Mouse (Mus musculus): Measurements from ENCODE around the gene Exo1.

The Exo1 gene

GRCm38 (mm10) chr1:175880453-175881296, at the start of gene Exo1:
Exo1 (plus strand) TSS chr1:175880581.
- peak; percentile 84 for DNase-seq (ENCODE audit: low read depth, low spot score)

- no peak for DNase-seq (ENCODE audit: low read depth, low spot score)
Observed at GRCm38 (mm10) chr1:175855515-175855914, 24.9 kb upstream of the Exo1 start.

- DNase-seq (ENCODE audit: low read depth, low spot score) = no peak
Observed at GRCm38 (mm10) chr1:175867050-175867449, 13.3 kb upstream of the Exo1 start.

- DNase-seq (ENCODE audit: low read depth, low spot score) = no peak
Observed at GRCm38 (mm10) chr1:175867558-175867957, 12.8 kb upstream of the Exo1 start.

GRCm38 (mm10) chr1:175870716-175871115, 9.7 kb upstream of the Exo1 start:
- no peak for DNase-seq (ENCODE audit: low read depth, low spot score)

- no peak for DNase-seq (ENCODE audit: low read depth, low spot score)
Observed at GRCm38 (mm10) chr1:175872028-175872816, 8.2 kb upstream of the Exo1 start.

- no peak for DNase-seq (ENCODE audit: low read depth, low spot score)
Observed at GRCm38 (mm10) chr1:175883398-175883797, 3.0 kb downstream of the Exo1 start.

GRCm38 (mm10) chr1:175893263-175893662, 12.9 kb downstream of the Exo1 start:
- no peak for DNase-seq (ENCODE audit: low read depth, low spot score)

- DNase-seq (ENCODE audit: low read depth, low spot score) = no peak
Observed at GRCm38 (mm10) chr1:175893726-175894125, 13.3 kb downstream of the Exo1 start.

- no peak for DNase-seq (ENCODE audit: low read depth, low spot score)
Observed at GRCm38 (mm10) chr1:175911207-175911606, 30.8 kb downstream of the Exo1 start.

GRCm38 (mm10) chr1:175912038-175912437, 31.7 kb downstream of the Exo1 start:
- DNase-seq (ENCODE audit: low read depth, low spot score) = no peak

GRCm38 (mm10) chr1:175913728-175914303, 33.4 kb downstream of the Exo1 start:
- DNase-seq (ENCODE audit: low read depth, low spot score) = no peak

- no peak for DNase-seq (ENCODE audit: low read depth, low spot score)
Observed at GRCm38 (mm10) chr1:175920029-175920428, 39.6 kb downstream of the Exo1 start, which contains the start of gene Gm38100. Gm38100 (plus strand) TSS chr1:175920329.

GRCm38 (mm10) chr1:175921091-175921490, 40.7 kb downstream of the Exo1 start:
- DNase-seq (ENCODE audit: low read depth, low spot score) = no peak

- DNase-seq (ENCODE audit: low read depth, low spot score) = peak; percentile 50
Observed at GRCm38 (mm10) chr1:175923848-175924787, 43.7 kb downstream of the Exo1 start.

GRCm38 (mm10) chr1:175931391-175931790, 51.0 kb downstream of the Exo1 start:
- no peak for DNase-seq (ENCODE audit: low read depth, low spot score)

GRCm38 (mm10) chr1:175936282-175936737, 55.9 kb downstream of the Exo1 start:
- peak; percentile 80 for DNase-seq (ENCODE audit: low read depth, low spot score)

- DNase-seq (ENCODE audit: low read depth, low spot score) = no peak
Observed at GRCm38 (mm10) chr1:175938731-175939130, 58.4 kb downstream of the Exo1 start.

GRCm38 (mm10) chr1:175943168-175943567, 62.8 kb downstream of the Exo1 start:
- no peak for DNase-seq (ENCODE audit: low read depth, low spot score)

GRCm38 (mm10) chr1:175946718-175947315, 66.4 kb downstream of the Exo1 start:
- no peak for DNase-seq (ENCODE audit: low read depth, low spot score)

- no peak for DNase-seq (ENCODE audit: low read depth, low spot score)
Observed at GRCm38 (mm10) chr1:175950421-175950820, 70.0 kb downstream of the Exo1 start.
